Mouse (Mus musculus): Measurements from ENCODE around the gene Paox. TPM values are rescaled to one million over a fixed set of nuclear protein-coding genes. Genes with fewer than 3 reads are reported as not detected.

Paox gene
- polyA plus RNA-seq, 1 experiment from 2014 or later: 21.7 TPM

- no peak for ATAC-seq (replicated peaks; ENCODE audit: insufficient number of reproducible peaks, low FRiP score, low TSS enrichment, low read depth)
- no peak overlapping the region for H3K27ac ChIP-seq (replicated peaks; ENCODE audit: low read depth, low read length)
- H3K9ac ChIP-seq (replicated peaks; ENCODE audit: low read length): no peak overlapping the region
- no peak overlapping the region for H3K4me2 ChIP-seq (ENCODE audit: low read depth, low read length)
- no peaks in the 10 kb centered on the region for H3K9me3 ChIP-seq (replicated peaks; ENCODE audit: control insufficient read depth, low read length)
- H3K4me3 ChIP-seq (ENCODE audit: low read depth, low read length): no peak overlapping the region
- H3K36me3 ChIP-seq (replicated peaks; ENCODE audit: control insufficient read depth, insufficient read depth, low read depth, low read length): no peaks in the 10 kb centered on the region
- 82% methylated on average over 4 of the region's 4 CpGs for WGBS
- no peaks in the 10 kb centered on the region for H3K27me3 ChIP-seq (ENCODE audit: control insufficient read depth, insufficient read depth, low read length)
- H3K4me1 ChIP-seq (ENCODE audit: control insufficient read depth, insufficient read depth, low read length): no peaks in the 10 kb centered on the region
- DNase-seq (ENCODE audit: low spot score): no peak
These were observed 68.6 kb downstream of the Paox start for GRCm38 (mm10) chr7:140184206-140184605.

Other genes starting within 250 kb of the Paox start
- 0.21 and 0.24 TPM in 2 replicates for gene Kndc1, start 221.1 kb upstream of the Paox start, polyA plus RNA-seq (2014; fragmentation: Nextera tagmentation; extraction: Ambion mirVana)
- 0.29 TPM in 1 of 2 replicates, not detected in the other for gene Utf1, start 172.0 kb upstream of the Paox start, polyA plus RNA-seq (2014; fragmentation: Nextera tagmentation; extraction: Ambion mirVana)
- 0.21 and 0.36 TPM in 2 replicates for gene 6430531B16Rik, start 137.0 kb upstream of the Paox start, polyA plus RNA-seq (2014; fragmentation: Nextera tagmentation; extraction: Ambion mirVana)
- 1.2 and 1.7 TPM in 2 replicates for gene Adam8, start 123.2 kb upstream of the Paox start, polyA plus RNA-seq (2014; fragmentation: Nextera tagmentation; extraction: Ambion mirVana)
- 37.1 and 37.5 TPM in 2 replicates for gene Zfp511, start 79.4 kb upstream of the Paox start, polyA plus RNA-seq (2014; fragmentation: Nextera tagmentation; extraction: Ambion mirVana)
- 74.8 and 75.7 TPM in 2 replicates for gene Tubgcp2, start 79.1 kb upstream of the Paox start, polyA plus RNA-seq (2014; fragmentation: Nextera tagmentation; extraction: Ambion mirVana)
- 2.5 and 3.9 TPM in 2 replicates for gene Msx3, start 66.7 kb upstream of the Paox start, polyA plus RNA-seq (2014; fragmentation: Nextera tagmentation; extraction: Ambion mirVana)
- gene Caly, start 33.3 kb upstream of the Paox start, polyA plus RNA-seq (2014; fragmentation: Nextera tagmentation; extraction: Ambion mirVana): 1.6 and 2.7 TPM in 2 replicates
- gene Prap1, start 22.4 kb upstream of the Paox start, polyA plus RNA-seq (2014; fragmentation: Nextera tagmentation; extraction: Ambion mirVana): not detected in 2 replicates
- gene Fuom, start 13.4 kb upstream of the Paox start, polyA plus RNA-seq (2014; fragmentation: Nextera tagmentation; extraction: Ambion mirVana): 24.2 and 24.4 TPM in 2 replicates
- 211 and 221 TPM in 2 replicates for gene Echs1, start 677 bp downstream of the Paox start, polyA plus RNA-seq (2014; fragmentation: Nextera tagmentation; extraction: Ambion mirVana)
- gene Mtg1, start 21.8 kb downstream of the Paox start, polyA plus RNA-seq (2014; fragmentation: Nextera tagmentation; extraction: Ambion mirVana): 22.5 and 23.1 TPM in 2 replicates
- 0.34 and 0.84 TPM in 2 replicates for gene Sprn, start 39.1 kb downstream of the Paox start, polyA plus RNA-seq (2014; fragmentation: Nextera tagmentation; extraction: Ambion mirVana)
- not detected in 2 replicates for gene Olfr522, start 49.0 kb downstream of the Paox start, polyA plus RNA-seq (2014; fragmentation: Nextera tagmentation; extraction: Ambion mirVana)
- not detected in 2 replicates for gene Olfr523, start 57.4 kb downstream of the Paox start, polyA plus RNA-seq (2014; fragmentation: Nextera tagmentation; extraction: Ambion mirVana)
- gene Olfr524, start 90.2 kb downstream of the Paox start, polyA plus RNA-seq (2014; fragmentation: Nextera tagmentation; extraction: Ambion mirVana): not detected in 2 replicates
- not detected in 2 replicates for gene Cd163l1, start 102.5 kb downstream of the Paox start, polyA plus RNA-seq (2014; fragmentation: Nextera tagmentation; extraction: Ambion mirVana)
- not detected in 2 replicates for gene 5830411N06Rik, start 131.5 kb downstream of the Paox start, polyA plus RNA-seq (2014; fragmentation: Nextera tagmentation; extraction: Ambion mirVana)
- gene Olfr525, start 205.1 kb downstream of the Paox start, polyA plus RNA-seq (2014; fragmentation: Nextera tagmentation; extraction: Ambion mirVana): not detected in 2 replicates
- not detected in 2 replicates for gene Olfr527, start 218.2 kb downstream of the Paox start, polyA plus RNA-seq (2014; fragmentation: Nextera tagmentation; extraction: Ambion mirVana)
- gene Olfr60, start 245.9 kb downstream of the Paox start, polyA plus RNA-seq (2014; fragmentation: Nextera tagmentation; extraction: Ambion mirVana): not detected in 2 replicates

Data from embryonic facial prominence, embryonic 11.5 days (tissue).